Mouse (Mus musculus) small intestine, adult 2 months (tissue): ENCODE data around the gene Slc50a1.

Experiments used
- CTCF ChIP-seq: fragments of 200-500 bp; IDR thresholded peaks from 2 replicates; pipeline ENCODE4 v1.5.1; 2012; ENCODE audit warnings: low read depth, mild to moderate bottlenecking, control low read depth, inconsistent platforms, low read length, moderate library complexity, mixed read lengths; ENCODE audit not compliant: insufficient replicate concordance, insufficient read length; ENCODE audit errors: extremely low read depth
- POLR2A ChIP-seq: fragments of 200-500 bp; IDR thresholded peaks from 2 replicates; pipeline ENCODE4 v1.6.1; 2012; ENCODE audit warnings: low read depth, mild to moderate bottlenecking, control low read depth, inconsistent platforms, low read length, moderate library complexity

DNA sequence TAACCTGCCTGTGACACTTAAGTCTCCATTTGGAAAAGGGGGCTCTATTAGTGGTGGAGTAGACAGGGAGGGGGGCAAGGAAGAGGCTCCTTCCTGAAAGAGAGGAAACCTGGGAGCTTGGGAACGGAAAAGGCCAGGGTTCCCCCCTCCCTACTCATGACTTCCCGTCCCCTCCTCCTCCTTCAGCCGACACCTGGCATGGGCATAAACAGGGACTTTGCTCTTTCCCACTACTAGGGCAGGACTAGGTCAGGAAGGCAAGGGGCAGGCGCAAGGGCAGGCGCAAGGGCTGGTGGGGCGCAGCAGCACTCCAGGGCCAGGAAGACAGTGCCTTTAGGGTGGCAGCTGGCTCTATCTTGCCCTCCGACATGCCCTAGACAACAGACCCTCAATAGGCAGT is 7.7 kb upstream of the Slc50a1 start:
- no peak for TF ChIP-seq CTCF
- peak; percentile 44; the same call in 1 of the 2 replicates for TF ChIP-seq POLR2A
